Mouse (Mus musculus): Measurements from ENCODE around the gene Dok4.
"Not testable (repeated sequence)": the region's sequence is repeated elsewhere in the genome, so short reads cannot be mapped to it uniquely, and the experiment has no call there.

Gene Dok4

GRCm38 (mm10) chr8:94880742-94881141 is 4.6 kb upstream of the Dok4 start:
- no peak for DNase-seq (ENCODE audit: low read depth, low spot score)

GRCm38 (mm10) chr8:94876820-94877219 is 690 bp upstream of the Dok4 start:
- no peak for DNase-seq (ENCODE audit: low read depth, low spot score)

- no peak for DNase-seq (ENCODE audit: low read depth, low spot score)
Measured at GRCm38 (mm10) chr8:94875871-94876150, 319 bp downstream of the Dok4 start.

GRCm38 (mm10) chr8:94875096-94875870 is 847 bp downstream of the Dok4 start:
- no peak for DNase-seq (ENCODE audit: low read depth, low spot score)

GRCm38 (mm10) chr8:94874358-94874757 is 1.8 kb downstream of the Dok4 start:
- DNase-seq (ENCODE audit: low read depth, low spot score), result no peak

- DNase-seq (ENCODE audit: low read depth, low spot score), result no peak
Measured at GRCm38 (mm10) chr8:94872576-94872975, 3.6 kb downstream of the Dok4 start.

- DNase-seq (ENCODE audit: low read depth, low spot score), result no peak
Measured at GRCm38 (mm10) chr8:94872156-94872555, 4.0 kb downstream of the Dok4 start.

- no peak for DNase-seq (ENCODE audit: low read depth, low spot score)
Measured at GRCm38 (mm10) chr8:94871108-94871894, 4.8 kb downstream of the Dok4 start.

GRCm38 (mm10) chr8:94870474-94871107 is 5.5 kb downstream of the Dok4 start:
- no peak for DNase-seq (ENCODE audit: low read depth, low spot score)

- no peak for DNase-seq (ENCODE audit: low read depth, low spot score)
Measured at GRCm38 (mm10) chr8:94870003-94870402, 6.1 kb downstream of the Dok4 start.

- DNase-seq (ENCODE audit: low read depth, low spot score), result no peak
Measured at GRCm38 (mm10) chr8:94869146-94869545, 7.0 kb downstream of the Dok4 start.

- no peak for DNase-seq (ENCODE audit: low read depth, low spot score)
Measured at GRCm38 (mm10) chr8:94866921-94867320, 9.2 kb downstream of the Dok4 start.

- no peak for DNase-seq (ENCODE audit: low read depth, low spot score)
Measured at GRCm38 (mm10) chr8:94865292-94865691, 10.8 kb downstream of the Dok4 start.

- DNase-seq (ENCODE audit: low read depth, low spot score), result no peak
Measured at GRCm38 (mm10) chr8:94863897-94864673, 12.0 kb downstream of the Dok4 start.

GRCm38 (mm10) chr8:94862487-94863220 is 13.5 kb downstream of the Dok4 start:
- no peak for DNase-seq (ENCODE audit: low read depth, low spot score)

- no peak for DNase-seq (ENCODE audit: low read depth, low spot score)
Measured at GRCm38 (mm10) chr8:94861352-94861910, 14.7 kb downstream of the Dok4 start.

- no peak for DNase-seq (ENCODE audit: low read depth, low spot score)
Measured at GRCm38 (mm10) chr8:94857346-94858173, 18.6 kb downstream of the Dok4 start, which contains the start of gene Polr2c. TSS of gene Polr2c (plus strand) at chr8:94857450.

- DNase-seq (ENCODE audit: low read depth, low spot score), result no peak
Measured at GRCm38 (mm10) chr8:94857011-94857345, 19.2 kb downstream of the Dok4 start.

- not testable (repeated sequence) for DNase-seq (ENCODE audit: low read depth, low spot score)
Measured at GRCm38 (mm10) chr8:94854761-94855160, 21.4 kb downstream of the Dok4 start.

- no peak for DNase-seq (ENCODE audit: low read depth, low spot score)
Measured at GRCm38 (mm10) chr8:94850049-94850448, 26.1 kb downstream of the Dok4 start.
